Mouse (Mus musculus) midbrain, embryonic 11.5 days (tissue): ENCODE results near the gene Got1. TPM values are rescaled to one million over a fixed set of nuclear protein-coding genes. Genes with fewer than 3 reads are reported as not detected.

Experiments used
- ATAC-seq: fragments of 200-750 bp; cut with Nextera tagmentation; 2 replicates; pipeline ENCODE4 v1.8.0; 2017; ENCODE audit warnings: moderate TSS enrichment, moderate library complexity; ENCODE audit not compliant: low FRiP score
- DNase-seq: peaks from one replicate; pipeline ENCODE4 v3.0.0; 2015; ENCODE audit warnings: low spot score; ENCODE audit errors: missing footprints
- H3K27ac ChIP-seq: fragments of 300-500 bp; sonication (generic); 2 replicates; pipeline ENCODE4 v1.5.1; 2014; ENCODE audit warnings: low read depth, low read length
- H3K27me3 ChIP-seq: fragments of 300-500 bp; sonication (generic); 2 replicates; pipeline ENCODE4 v1.6.1; 2014; ENCODE audit warnings: mild to moderate bottlenecking, low read length, moderate library complexity, mixed read lengths; ENCODE audit not compliant: control insufficient read depth, insufficient read depth
- H3K36me3 ChIP-seq: fragments of 300-500 bp; sonication (generic); 2 replicates; pipeline ENCODE4 v1.6.1; 2014; ENCODE audit warnings: mild to moderate bottlenecking, low read length, moderate library complexity, mixed read lengths; ENCODE audit not compliant: control insufficient read depth, insufficient read depth
- H3K4me1 ChIP-seq: fragments of 300-500 bp; sonication (generic); 2 replicates; pipeline ENCODE4 v1.6.1; 2014; ENCODE audit warnings: low read length; ENCODE audit not compliant: control insufficient read depth, insufficient read depth
- H3K4me2 ChIP-seq: fragments of 300-500 bp; sonication (generic); 2 replicates; pipeline ENCODE4 v1.6.1; 2014; ENCODE audit warnings: mild to moderate bottlenecking, moderate library complexity
- H3K4me3 ChIP-seq: fragments of 300-500 bp; sonication (generic); 2 replicates; pipeline ENCODE4 v1.5.1; 2014; ENCODE audit warnings: low read depth, low read length
- H3K9ac ChIP-seq: fragments of 300-500 bp; sonication (generic); 2 replicates; pipeline ENCODE4 v1.6.1; 2014; ENCODE audit warnings: low read length
- H3K9me3 ChIP-seq: fragments of 300-500 bp; sonication (generic); 2 replicates; pipeline ENCODE4 v1.6.1; 2016; ENCODE audit warnings: low read length; ENCODE audit not compliant: control insufficient read depth
- WGBS: fragments of 180-500 bp; shearing (Covaris S2); extraction: QIAGEN DNeasy Blood & Tissue Kit; methylation state at CpG from one replicate; pipeline ENCODE4 v1.1.7; 2014; 5-methylcytosine and 5-hydroxymethylcytosine counted together
- polyA plus RNA-seq: library from polyadenylated mRNA; unstranded; fragments of >200 nt; fragmentation: Nextera tagmentation; extraction: Ambion mirVana; gene quantifications from 2 replicates; pipeline ENCODE4 v1.2.1, GENCODE M21; 2014

The Got1 gene
- polyA plus RNA-seq, 1 experiment from 2014 or later: 46.6 TPM

GRCm38 (mm10) chr19:43526025-43526424, 1.6 kb upstream of the Got1 start:
- H3K4me3 ChIP-seq: no peak overlapping the region
- H3K27me3 ChIP-seq: no peaks in the 10 kb centered on the region
- no peaks in the 10 kb centered on the region for H3K36me3 ChIP-seq
- ATAC-seq: no peak
- 88% methylated on average over 9 of the region's 9 CpGs for WGBS
- DNase-seq: no peak
- H3K4me1 ChIP-seq: peaks cover 14% of the 10 kb centered on the region
- H3K27ac ChIP-seq: no peak overlapping the region
- H3K9me3 ChIP-seq: no peaks in the 10 kb centered on the region
- H3K4me2 ChIP-seq: no peak overlapping the region
- H3K9ac ChIP-seq: no peak overlapping the region

- 94% methylated on average over 7 of the region's 7 CpGs for WGBS
- peak overlapping the region; percentile 68; the same call in 1 of the 2 replicates for H3K4me2 ChIP-seq
- no peak overlapping the region for H3K4me3 ChIP-seq
- H3K27ac ChIP-seq: no peak overlapping the region
- H3K4me1 ChIP-seq: peaks cover 18% of the 10 kb centered on the region
- H3K9me3 ChIP-seq: no peaks in the 10 kb centered on the region
- ATAC-seq (no peak), DNase-seq (no peak)
- no peaks in the 10 kb centered on the region for H3K27me3 ChIP-seq
- no peaks in the 10 kb centered on the region for H3K36me3 ChIP-seq
- H3K9ac ChIP-seq: no peak overlapping the region
Observed at GRCm38 (mm10) chr19:43525566-43525965, 1.2 kb upstream of the Got1 start.

DNA sequence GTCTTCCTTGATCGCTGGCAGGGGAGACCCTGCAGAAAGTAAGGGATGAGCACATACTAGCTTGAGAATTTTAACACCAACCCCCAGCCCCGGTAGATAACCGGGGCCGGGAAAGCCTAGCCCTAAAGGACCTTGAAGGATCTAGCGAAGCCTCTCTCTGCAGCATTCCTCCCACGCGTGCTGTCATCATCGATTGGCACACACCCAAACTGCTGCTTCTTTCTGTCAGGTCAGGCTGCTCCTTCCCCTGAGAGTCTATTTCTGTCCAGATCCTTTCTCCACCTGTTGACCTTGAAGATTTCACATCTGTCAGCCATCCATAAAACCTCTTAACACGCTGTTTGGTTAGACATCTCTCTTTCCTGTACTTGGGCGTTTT, 688 bp upstream of the Got1 start:
- H3K9ac ChIP-seq: peak overlapping the region; percentile 79
- peak overlapping the region; percentile 68 for H3K4me2 ChIP-seq
- H3K27ac ChIP-seq: no peak overlapping the region
- no peaks in the 10 kb centered on the region for H3K27me3 ChIP-seq
- peak overlapping the region; percentile 48 for H3K4me3 ChIP-seq
- DNase-seq (no peak), ATAC-seq (no peak)
- H3K4me1 ChIP-seq: peaks cover 18% of the 10 kb centered on the region
- H3K9me3 ChIP-seq: no peaks in the 10 kb centered on the region
- no peaks in the 10 kb centered on the region for H3K36me3 ChIP-seq
- 28% methylated on average over 10 of the region's 10 CpGs for WGBS

- no peaks in the 10 kb centered on the region for H3K9me3 ChIP-seq
- peaks cover 18% of the 10 kb centered on the region for H3K4me1 ChIP-seq
- no peaks in the 10 kb centered on the region for H3K27me3 ChIP-seq
- peak overlapping the region; percentile 48 for H3K4me3 ChIP-seq
- ATAC-seq: no peak
- peak; percentile 91 for DNase-seq
- no peak overlapping the region for H3K27ac ChIP-seq
- 9% methylated on average over 12 of the region's 12 CpGs for WGBS
- H3K9ac ChIP-seq: peak overlapping the region; percentile 55
- H3K36me3 ChIP-seq: no peaks in the 10 kb centered on the region
- peak overlapping the region; percentile 74 for H3K4me2 ChIP-seq
Observed at GRCm38 (mm10) chr19:43523551-43523950, 854 bp downstream of the Got1 start.

DNA sequence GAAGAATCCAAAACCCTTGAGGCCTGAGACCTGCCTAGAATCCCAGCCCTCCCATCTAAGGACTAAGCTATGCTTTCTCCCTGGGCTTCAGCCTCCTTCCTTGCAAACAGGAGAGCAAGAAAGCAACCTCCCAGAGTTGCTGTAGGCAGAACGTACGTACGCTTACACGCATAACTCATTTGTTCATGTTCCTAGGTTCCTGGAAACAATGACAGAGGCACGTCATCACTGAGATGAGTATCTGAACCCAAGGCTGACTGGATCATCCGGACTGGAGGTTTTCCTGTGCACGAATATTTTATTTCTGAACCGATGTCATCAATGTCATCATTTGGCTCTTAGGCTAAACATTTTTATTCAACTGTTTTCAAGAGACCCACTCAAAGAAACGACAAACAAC, 2.4 kb downstream of the Got1 start:
- WGBS: 87% methylated on average over 9 of the region's 9 CpGs
- DNase-seq (no peak), ATAC-seq (no peak)
- H3K4me1 ChIP-seq: peaks cover 18% of the 10 kb centered on the region
- H3K27me3 ChIP-seq: no peaks in the 10 kb centered on the region
- no peak overlapping the region for H3K4me3 ChIP-seq
- no peak overlapping the region for H3K9ac ChIP-seq
- no peak overlapping the region for H3K4me2 ChIP-seq
- H3K9me3 ChIP-seq: no peaks in the 10 kb centered on the region
- no peak overlapping the region for H3K27ac ChIP-seq
- H3K36me3 ChIP-seq: no peaks in the 10 kb centered on the region

DNA sequence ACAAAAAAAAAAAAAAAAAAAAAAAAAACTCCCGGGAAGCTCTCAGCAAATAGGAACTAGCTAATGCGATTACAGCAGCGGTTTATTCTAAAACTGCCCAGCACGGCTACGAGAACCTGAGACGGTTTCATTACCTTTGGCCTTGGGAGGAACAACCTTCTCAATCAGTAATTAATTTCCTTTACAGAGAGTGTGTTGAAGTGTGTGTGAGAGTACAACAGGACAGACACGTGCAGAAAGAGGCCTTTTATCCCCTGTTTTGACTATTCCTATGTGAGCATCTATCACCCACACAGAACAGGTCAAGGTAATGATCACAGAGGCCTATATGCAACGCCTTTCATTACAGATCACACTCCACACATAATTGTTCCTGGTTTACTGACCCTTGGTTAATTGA, 3.0 kb downstream of the Got1 start:
- Histone ChIP-seq H3K4me2 (no peak overlapping the region), H3K9me3 (no peaks in the 10 kb centered on the region), H3K27me3 (no peaks in the 10 kb centered on the region), H3K27ac (no peak overlapping the region), H3K9ac (no peak overlapping the region), H3K4me1 (peaks cover 18% of the 10 kb centered on the region), H3K36me3 (no peaks in the 10 kb centered on the region), H3K4me3 (no peak overlapping the region)
- DNase-seq (no peak), ATAC-seq (no peak)
- WGBS: 54% methylated on average over 8 of the region's 8 CpGs

DNA sequence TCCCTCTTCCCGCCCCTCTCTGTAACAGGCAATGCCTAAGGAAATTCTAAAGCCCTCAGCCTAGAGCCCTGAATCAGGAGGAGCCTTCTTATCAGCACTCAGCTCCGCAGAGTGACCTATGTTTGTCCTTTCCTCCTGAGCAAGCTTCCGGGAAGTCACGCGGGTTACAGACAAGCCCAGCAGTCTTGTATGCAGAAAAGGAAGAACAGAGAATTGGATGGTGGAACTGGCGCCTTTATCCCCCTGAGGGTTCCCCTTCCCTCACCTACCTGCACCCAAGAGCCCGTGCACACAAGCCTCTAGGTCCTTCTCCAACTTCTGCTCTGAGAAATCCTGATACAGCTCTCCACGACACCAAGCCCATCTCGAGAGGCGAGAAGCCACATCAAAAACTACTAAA, 4.0 kb downstream of the Got1 start:
- H3K4me3 ChIP-seq: no peak overlapping the region
- no peak overlapping the region for H3K9ac ChIP-seq
- H3K4me2 ChIP-seq: no peak overlapping the region
- DNase-seq: no peak
- no peaks in the 10 kb centered on the region; the same call in 1 of the 2 replicates for H3K36me3 ChIP-seq
- 76% methylated on average over 9 of the region's 10 CpGs for WGBS
- H3K27me3 ChIP-seq: no peaks in the 10 kb centered on the region
- no peak overlapping the region for H3K27ac ChIP-seq
- no peaks in the 10 kb centered on the region for H3K9me3 ChIP-seq
- ATAC-seq: no peak
- H3K4me1 ChIP-seq: peaks cover 18% of the 10 kb centered on the region

GRCm38 (mm10) chr19:43519226-43519625, 5.2 kb downstream of the Got1 start:
- no peak overlapping the region for H3K4me3 ChIP-seq
- peaks cover 14% of the 10 kb centered on the region for H3K4me1 ChIP-seq
- WGBS: 80% methylated on average over 10 of the region's 10 CpGs
- H3K4me2 ChIP-seq: no peak overlapping the region
- ATAC-seq (no peak), DNase-seq (no peak)
- H3K36me3 ChIP-seq: peaks cover 5% of the 10 kb centered on the region; the same call in 1 of the 2 replicates
- no peak overlapping the region for H3K27ac ChIP-seq
- no peaks in the 10 kb centered on the region for H3K27me3 ChIP-seq
- no peak overlapping the region for H3K9ac ChIP-seq
- no peaks in the 10 kb centered on the region for H3K9me3 ChIP-seq

- Histone ChIP-seq H3K9me3 (no peaks in the 10 kb centered on the region), H3K27ac (no peak overlapping the region), H3K4me2 (no peak overlapping the region), H3K36me3 (peaks cover 5% of the 10 kb centered on the region; the same call in 1 of the 2 replicates), H3K9ac (no peak overlapping the region), H3K4me1 (peaks cover 7% of the 10 kb centered on the region), H3K27me3 (no peaks in the 10 kb centered on the region), H3K4me3 (no peak overlapping the region)
- no peak for DNase-seq
- 85% methylated on average over 7 of the region's 7 CpGs for WGBS
- no peak for ATAC-seq
Observed at GRCm38 (mm10) chr19:43518261-43518660, 6.1 kb downstream of the Got1 start.

DNA sequence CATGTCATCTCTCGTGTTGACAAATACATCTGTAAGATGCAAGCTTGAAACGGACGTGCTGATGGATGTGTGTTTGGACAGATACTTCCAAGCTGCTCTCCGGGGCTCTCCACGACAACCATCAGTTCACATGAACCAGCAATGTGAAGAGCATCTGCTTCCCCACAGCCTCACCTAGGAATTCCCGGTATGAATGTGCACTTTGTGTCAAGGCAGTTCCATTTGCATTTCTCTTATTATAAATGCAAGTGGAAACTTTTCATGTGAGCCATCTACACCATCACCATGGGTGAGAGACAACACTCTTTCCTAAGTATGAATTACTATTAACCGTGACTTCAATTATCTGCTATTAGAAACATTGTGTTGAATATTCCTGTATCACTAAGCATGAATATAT, 6.6 kb downstream of the Got1 start:
- 91% methylated on average over 7 of the region's 7 CpGs for WGBS
- Histone ChIP-seq H3K27me3 (no peaks in the 10 kb centered on the region), H3K27ac (no peak overlapping the region), H3K9me3 (no peaks in the 10 kb centered on the region), H3K9ac (no peak overlapping the region), H3K4me1 (peaks cover 7% of the 10 kb centered on the region), H3K4me2 (no peak overlapping the region), H3K36me3 (peaks cover 5% of the 10 kb centered on the region; the same call in 1 of the 2 replicates), H3K4me3 (no peak overlapping the region)
- ATAC-seq (no peak), DNase-seq (no peak)
